Mouse (Mus musculus) MEL (cell line): Measurements from ENCODE around the gene Nrxn3. TPM values are rescaled to one million over a fixed set of nuclear protein-coding genes. Genes with fewer than 3 reads are reported as not detected.

ENCODE experiments used
- DNase-seq: peaks from one replicate; pipeline ENCODE4 v3.0.0; 2011; ENCODE audit warnings: low read depth, low spot score
- H3K27ac ChIP-seq: 2 replicates; pipeline ENCODE4 v1.5.1; 2012; ENCODE audit warnings: low read depth, mild to moderate bottlenecking, control low read depth, low read length, moderate library complexity; ENCODE audit not compliant: control insufficient read depth
- H3K27me3 ChIP-seq, 2 experiments: fragments of 150-350 bp in 1 of 2; sonication (generic) in 1 of 2; 2 replicates each; pipeline ENCODE4 v1.6.1; 2012; ENCODE audit warnings: low read length in 2 of 2, mild to moderate bottlenecking in 2 of 2, improper control_type of control experiment in 1 of 2, moderate library complexity in 1 of 2; ENCODE audit not compliant: insufficient read depth in 2 of 2, control insufficient read depth in 1 of 2
- H3K36me3 ChIP-seq, 2 experiments: 2 replicates each; pipeline ENCODE4 v1.6.1; 2012 to 2014; ENCODE audit warnings: low read length in 2 of 2, improper control_type of control experiment in 1 of 2, inconsistent platforms in 1 of 2, mild to moderate bottlenecking in 1 of 2; ENCODE audit not compliant: insufficient read depth in 2 of 2, control insufficient read depth in 1 of 2
- H3K4me1 ChIP-seq, 2 experiments: fragments of 150-350 bp in 1 of 2; sonication (generic) in 1 of 2; 2 replicates each; pipeline ENCODE4 v1.6.1; 2012; ENCODE audit warnings: low read length in 2 of 2, improper control_type of control experiment in 1 of 2, mild to moderate bottlenecking in 1 of 2; ENCODE audit not compliant: insufficient read depth in 2 of 2, control insufficient read depth in 1 of 2
- H3K4me3 ChIP-seq, 2 experiments: fragments of 150-350 bp in 1 of 2; sonication (generic) in 1 of 2; 2 replicates each; pipeline ENCODE4 v1.5.1; 2012; ENCODE audit warnings: low read depth in 2 of 2, low read length in 2 of 2, mild to moderate bottlenecking in 2 of 2, moderate library complexity in 2 of 2, control low read depth in 1 of 2, improper control_type of control experiment in 1 of 2; ENCODE audit not compliant: control insufficient read depth in 1 of 2, insufficient read depth in 1 of 2
- H3K79me2 ChIP-seq: 2 replicates; pipeline ENCODE4 v1.6.1; 2012; ENCODE audit warnings: mild to moderate bottlenecking, low read length, moderate library complexity; ENCODE audit not compliant: control insufficient read depth, poor library complexity, insufficient read depth
- H3K9ac ChIP-seq: 2 replicates; pipeline ENCODE4 v1.6.1; 2012; ENCODE audit warnings: low read depth, mild to moderate bottlenecking, control low read depth, low read length, moderate library complexity; ENCODE audit not compliant: control insufficient read depth, poor library complexity, severe bottlenecking
- H3K9me3 ChIP-seq: fragments of 150-350 bp; sonication (generic); replicated peaks from 2 replicates; pipeline ENCODE4 v1.6.1; 2012; ENCODE audit warnings: mild to moderate bottlenecking, low read length, improper control_type of control experiment, moderate library complexity; ENCODE audit not compliant: insufficient read depth
- BHLHE40 ChIP-seq: IDR thresholded peaks from 2 replicates; pipeline ENCODE4 v1.6.1; 2012; ENCODE audit warnings: low read depth, mild to moderate bottlenecking, inconsistent platforms, low read length, improper control_type of control experiment, borderline replicate concordance
- CHD2 ChIP-seq: IDR thresholded peaks from 2 replicates; pipeline ENCODE4 v1.6.1; 2011; ENCODE audit warnings: low read length, improper control_type of control experiment
- EP300 ChIP-seq, 2 experiments: IDR thresholded peaks; 2 replicates each; pipeline ENCODE4 v1.6.1; 2011; ENCODE audit warnings: improper control_type of control experiment in 2 of 2, low read length in 2 of 2, low read depth in 1 of 2, mild to moderate bottlenecking in 1 of 2
- ETS1 ChIP-seq: IDR thresholded peaks from 2 replicates; pipeline ENCODE4 v1.6.1; 2012; ENCODE audit warnings: low read depth, mild to moderate bottlenecking, inconsistent platforms, low read length, improper control_type of control experiment, moderate library complexity
- JUND ChIP-seq: IDR thresholded peaks from 2 replicates; pipeline ENCODE4 v1.6.1; 2011; ENCODE audit warnings: low read depth, mild to moderate bottlenecking, improper control_type of control experiment, low read length
- KAT2A ChIP-seq: conservative IDR thresholded peaks from 2 replicates; pipeline ENCODE4 v1.6.1; 2012; ENCODE audit warnings: low read depth, low read length, improper control_type of control experiment, inconsistent platforms
- MAX ChIP-seq: IDR thresholded peaks from 2 replicates; pipeline ENCODE4 v1.6.1; 2011; ENCODE audit warnings: low read length, improper control_type of control experiment
- MYC ChIP-seq: IDR thresholded peaks from 2 replicates; pipeline ENCODE4 v1.6.1; 2011; ENCODE audit warnings: low read depth, mild to moderate bottlenecking, low read length, improper control_type of control experiment, moderate library complexity
- NELFE ChIP-seq: IDR thresholded peaks from 2 replicates; pipeline ENCODE4 v1.6.1; 2011; ENCODE audit warnings: low read depth, low read length, improper control_type of control experiment
- RAD21 ChIP-seq: IDR thresholded peaks from 2 replicates; pipeline ENCODE4 v1.6.1; 2011; ENCODE audit warnings: mild to moderate bottlenecking, low read depth, low read length, improper control_type of control experiment
- RCOR1 ChIP-seq: IDR thresholded peaks from 2 replicates; pipeline ENCODE4 v1.6.1; 2012; ENCODE audit warnings: low read depth, mild to moderate bottlenecking, inconsistent platforms, low read length, improper control_type of control experiment
- SIN3A ChIP-seq: IDR thresholded peaks from 2 replicates; pipeline ENCODE4 v1.6.1; 2012; ENCODE audit warnings: low read length, improper control_type of control experiment, inconsistent platforms
- SMC3 ChIP-seq: IDR thresholded peaks from 2 replicates; pipeline ENCODE4 v1.6.1; 2011; ENCODE audit warnings: low read depth, low read length, improper control_type of control experiment
- TAL1 ChIP-seq: IDR thresholded peaks from 2 replicates; pipeline ENCODE4 v1.6.1; 2012; ENCODE audit warnings: mild to moderate bottlenecking, inconsistent platforms, low read length, moderate library complexity, mixed read lengths
- TBP ChIP-seq: IDR thresholded peaks from 2 replicates; pipeline ENCODE4 v1.8.0; 2011; ENCODE audit warnings: low read depth, low read length, improper control_type of control experiment
- UBTF ChIP-seq: IDR thresholded peaks from 2 replicates; pipeline ENCODE4 v1.6.1; 2012; ENCODE audit warnings: low read depth, mild to moderate bottlenecking, inconsistent platforms, low read length, improper control_type of control experiment, moderate library complexity, borderline replicate concordance; ENCODE audit not compliant: insufficient read depth
- USF1 ChIP-seq: IDR thresholded peaks from 2 replicates; pipeline ENCODE4 v1.6.1; 2014; ENCODE audit warnings: low read depth, mild to moderate bottlenecking, inconsistent platforms, low read length, improper control_type of control experiment, moderate library complexity
- USF2 ChIP-seq, 2 experiments: IDR thresholded peaks; 2 replicates each; pipeline ENCODE4 v1.6.1; 2011 to 2012; ENCODE audit warnings: improper control_type of control experiment in 2 of 2, low read length in 2 of 2, borderline replicate concordance in 1 of 2, inconsistent platforms in 1 of 2, low read depth in 1 of 2, mild to moderate bottlenecking in 1 of 2; ENCODE audit not compliant: insufficient read depth in 1 of 2
- ZC3H11A ChIP-seq: IDR thresholded peaks from 2 replicates; pipeline ENCODE4 v1.6.1; 2012; ENCODE audit warnings: low read depth, mild to moderate bottlenecking, inconsistent platforms, low read length, improper control_type of control experiment
- ZNF384 ChIP-seq: IDR thresholded peaks from 2 replicates; pipeline ENCODE4 v1.6.1; 2012; ENCODE audit warnings: low read depth, mild to moderate bottlenecking, inconsistent platforms, low read length, improper control_type of control experiment
- polyA plus RNA-seq, 2 experiments: library from polyadenylated mRNA; stranded (reverse) in 1 of 2; unstranded in 1 of 2; fragments of >175 nt in 1 of 2; fragments of >200 nt in 1 of 2; gene quantifications; 2 replicates each; pipeline versions ENCODE4 v1.2.1 to v1.2.4; 2012; ENCODE audit warnings: low replicate concordance in 2 of 2, low read depth in 1 of 2; ENCODE audit not compliant: insufficient read length in 2 of 2, insufficient read depth in 1 of 2, missing spikeins in 1 of 2
- total RNA-seq: library from RNA; depleted of rRNA; stranded (reverse); fragments of 300-350 nt; gene quantifications from 2 replicates; pipeline ENCODE4 v1.2.3, GENCODE M21; 2012

The Nrxn3 gene
- total and polyA plus RNA-seq, 3 experiments: not detected

DNA sequence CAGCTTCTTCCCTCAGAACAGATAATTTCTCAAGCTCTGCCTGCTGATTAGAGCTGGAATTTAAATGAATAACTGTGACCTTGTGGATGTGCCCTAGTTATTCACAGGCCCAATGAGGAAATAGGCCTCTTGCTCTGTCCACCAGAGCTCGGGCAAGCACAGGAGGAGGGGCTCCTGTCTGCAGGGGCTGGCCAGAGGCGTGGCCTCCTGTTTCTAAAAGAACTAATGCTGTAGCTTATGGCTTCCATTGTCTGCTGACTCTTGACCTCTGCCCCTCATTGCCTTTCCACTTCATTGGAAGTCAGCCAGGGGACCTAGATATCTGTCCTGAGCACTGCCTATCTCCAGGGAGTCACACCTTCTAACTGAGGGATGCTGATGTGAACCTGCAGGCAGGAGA is 113.1 kb downstream of the Nrxn3 start:
- H3K36me3 ChIP-seq: no peaks in the 10 kb centered on the region
- H3K79me2 ChIP-seq: no peaks in the 10 kb centered on the region
- no peak overlapping the region for H3K4me3 ChIP-seq
- no peak overlapping the region for H3K27ac ChIP-seq
- no peaks in the 10 kb centered on the region for H3K4me1 ChIP-seq
- no peaks in the 10 kb centered on the region for H3K27me3 ChIP-seq
- no peak for DNase-seq
- H3K9me3 ChIP-seq: no peaks in the 10 kb centered on the region
- TF ChIP-seq UBTF: no peak
- no peak for TF ChIP-seq BHLHE40
- TF ChIP-seq USF1: no peak
- TF ChIP-seq NELFE: no peak
- no peak for TF ChIP-seq RAD21
- TF ChIP-seq EP300 (IDR thresholded peaks at IDR 0.05; ENCODE audit: low read depth in 1 of 2, low read length in 2 of 2): no peak
- no peak for TF ChIP-seq RCOR1
- TF ChIP-seq ZC3H11A: no peak
- no peak for TF ChIP-seq JUND
- TF ChIP-seq KAT2A: no peak
- TF ChIP-seq MYC: no peak
- TF ChIP-seq USF2 (IDR thresholded peaks at IDR 0.05; ENCODE audit: borderline replicate concordance in 1 of 2, insufficient read depth in 1 of 2, low read depth in 1 of 2, low read length in 2 of 2): no peak
- no peak overlapping the region for H3K9ac ChIP-seq

DNA sequence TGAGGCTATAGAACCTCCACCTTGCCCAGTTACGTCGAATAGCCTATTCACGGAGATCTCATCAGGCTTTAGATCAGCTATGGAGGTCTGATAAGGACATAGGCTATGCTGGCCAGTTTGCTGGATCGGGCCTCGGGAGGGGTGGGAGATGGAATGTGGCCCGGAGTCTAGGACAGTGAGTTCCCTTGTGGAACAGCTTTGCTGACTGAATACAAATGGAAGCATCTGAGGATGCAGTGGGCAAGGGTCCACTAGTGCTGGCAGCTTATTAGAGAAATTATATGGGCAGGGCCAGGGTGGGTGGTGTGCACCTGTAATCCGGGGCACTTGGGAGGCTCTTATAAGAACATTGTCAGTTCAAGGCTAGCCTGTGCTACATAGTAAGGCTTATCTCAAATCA is 117.0 kb downstream of the Nrxn3 start:
- H3K4me3 ChIP-seq: no peak overlapping the region
- no peak overlapping the region for H3K9ac ChIP-seq
- TF ChIP-seq SMC3 (no peak), CHD2 (no peak), BHLHE40 (no peak), TAL1 (no peak), USF2 (IDR thresholded peaks at IDR 0.05; ENCODE audit: borderline replicate concordance in 1 of 2, insufficient read depth in 1 of 2, low read depth in 1 of 2, low read length in 2 of 2) (no peak), RAD21 (no peak), ZNF384 (no peak), SIN3A (no peak), ETS1 (no peak), TBP (no peak), MAX (no peak), UBTF (no peak)
- TF ChIP-seq, all 39 proteins: peak for 0
- DNase-seq: no peak
- H3K4me1 ChIP-seq: no peaks in the 10 kb centered on the region
- H3K27me3 ChIP-seq: no peaks in the 10 kb centered on the region
- no peaks in the 10 kb centered on the region for H3K36me3 ChIP-seq
- H3K27ac ChIP-seq: no peak overlapping the region
- no peaks in the 10 kb centered on the region for H3K9me3 ChIP-seq
- H3K79me2 ChIP-seq: no peaks in the 10 kb centered on the region
